ENCODE assay signal across 5 mouse cellular contexts in genomic region chr2:119006886-119007285, GRCm38 (mm10).
"Had no signal": no experiment of that assay in that cellular context is flagged by ENCODE, and none has a peak within 500 bp of the region (broad histone marks: within the 10 kb centered on the region; RNA-seq: fewer than 3 reads in every experiment).

No protein-coding gene starts in this region.

- DNase-seq: kidney, postnatal 14 days; liver; liver, embryonic 13.5 days; liver, postnatal 0 days; thymus, postnatal 4 days had no signal
